Mouse (Mus musculus) forebrain, postnatal 0 days (tissue): ENCODE results near the gene Ttc34. TPM values are rescaled to one million over a fixed set of nuclear protein-coding genes. Genes with fewer than 3 reads are reported as not detected.

ENCODE experiments used
- ATAC-seq: fragments of 200-750 bp; cut with Nextera tagmentation; 2 replicates; pipeline ENCODE4 v1.8.0; 2017; ENCODE audit warnings: mild to moderate bottlenecking, moderate library complexity
- DNase-seq: peaks from one replicate; pipeline ENCODE4 v3.0.0-alpha.2; 2015
- H3K27ac ChIP-seq: fragments of 300-500 bp; sonication (generic); 2 replicates; pipeline ENCODE4 v1.5.1; 2014; ENCODE audit warnings: low read depth, mild to moderate bottlenecking, antibody characterized with exemption, low read length, moderate library complexity, mixed read lengths
- H3K27me3 ChIP-seq: fragments of 300-500 bp; sonication (generic); 2 replicates; pipeline ENCODE4 v1.6.1; 2014; ENCODE audit warnings: mild to moderate bottlenecking, low read length, mixed read lengths; ENCODE audit not compliant: insufficient read depth
- H3K36me3 ChIP-seq: fragments of 300-500 bp; sonication (generic); 2 replicates; pipeline ENCODE4 v1.6.1; 2014; ENCODE audit warnings: mild to moderate bottlenecking, moderate library complexity; ENCODE audit not compliant: insufficient read depth
- H3K4me1 ChIP-seq: fragments of 300-500 bp; sonication (generic); 2 replicates; pipeline ENCODE4 v1.6.1; 2014; ENCODE audit warnings: antibody characterized with exemption; ENCODE audit not compliant: insufficient read depth
- H3K4me2 ChIP-seq: fragments of 300-500 bp; sonication (generic); 2 replicates; pipeline ENCODE4 v1.6.1; 2014; ENCODE audit warnings: low read depth, mild to moderate bottlenecking, moderate library complexity
- H3K4me3 ChIP-seq: fragments of 300-500 bp; sonication (generic); 2 replicates; pipeline ENCODE4 v1.5.1; 2014; ENCODE audit warnings: low read depth, low read length, mixed read lengths
- H3K9ac ChIP-seq: fragments of 300-500 bp; sonication (generic); 2 replicates; pipeline ENCODE4 v1.6.1; 2014; ENCODE audit warnings: mild to moderate bottlenecking
- H3K9me3 ChIP-seq: fragments of 300-500 bp; sonication (generic); 2 replicates; pipeline ENCODE4 v1.6.1; 2016; ENCODE audit warnings: low read length
- CTCF ChIP-seq: sonication (generic); IDR thresholded peaks from 2 replicates; pipeline ENCODE4 v1.5.1; 2016; ENCODE audit warnings: antibody characterized with exemption, control low read depth, low read depth
- WGBS: fragments of 180-500 bp; shearing (Covaris S2); extraction: QIAGEN DNeasy Blood & Tissue Kit; methylation state at CpG from one replicate; pipeline ENCODE4 v1.1.7; 2014; 5-methylcytosine and 5-hydroxymethylcytosine counted together
- polyA plus RNA-seq: library from polyadenylated mRNA; unstranded; fragments of >200 nt; fragmentation: Nextera tagmentation; extraction: Ambion mirVana; gene quantifications from 2 replicates; pipeline ENCODE4 v1.2.1, GENCODE M21; 2015
- total RNA-seq: library from RNA; depleted of rRNA; stranded (reverse); fragments of >200 nt; gene quantifications from 2 replicates; pipeline ENCODE4 v1.2.3, GENCODE M21; 2014

The Ttc34 gene
- total and polyA plus RNA-seq, 2 experiments from 2014 or later = 3.6 to 4.1 TPM

- ATAC-seq (no peak), DNase-seq (no peak)
- no peak overlapping the region for H3K27ac ChIP-seq
- no peaks in the 10 kb centered on the region for H3K4me1 ChIP-seq
- no peak overlapping the region for H3K4me3 ChIP-seq
- no peaks in the 10 kb centered on the region for H3K9me3 ChIP-seq
- no peak overlapping the region for H3K9ac ChIP-seq
- no peaks in the 10 kb centered on the region for H3K27me3 ChIP-seq
- no peak overlapping the region for H3K4me2 ChIP-seq
- no peak for TF ChIP-seq CTCF
- WGBS = 88% methylated on average over 14 of the region's 14 CpGs
- no peaks in the 10 kb centered on the region for H3K36me3 ChIP-seq
Measured at GRCm38 (mm10) chr4:154890887-154891286, 53.6 kb downstream of the Ttc34 start.

DNA sequence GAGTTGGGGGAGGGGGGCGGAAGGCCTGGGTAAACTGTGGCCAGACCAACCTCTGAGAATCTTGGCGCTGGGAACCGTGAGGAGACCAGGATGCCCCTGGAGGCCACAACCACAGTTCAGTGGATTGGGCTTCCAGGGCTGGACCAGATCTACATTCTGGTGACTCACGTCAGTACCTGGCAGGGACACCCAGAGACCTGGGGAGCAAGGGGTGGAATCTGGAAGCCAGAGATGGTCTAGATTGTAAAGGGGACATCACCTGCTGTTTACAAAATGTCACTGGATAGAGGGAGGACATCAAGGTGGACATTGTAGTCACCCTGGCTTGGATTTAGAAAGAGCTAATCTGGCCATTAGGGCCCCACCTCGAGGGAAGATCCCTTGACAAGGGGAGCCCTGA is 58.3 kb downstream of the Ttc34 start:
- no peaks in the 10 kb centered on the region for H3K9me3 ChIP-seq
- WGBS = 83% methylated on average over 5 of the region's 5 CpGs
- ATAC-seq = no peak
- H3K36me3 ChIP-seq = no peaks in the 10 kb centered on the region
- H3K4me3 ChIP-seq = no peak overlapping the region
- TF ChIP-seq CTCF = no peak
- peaks cover 14% of the 10 kb centered on the region for H3K4me1 ChIP-seq
- no peak for DNase-seq
- no peaks in the 10 kb centered on the region for H3K27me3 ChIP-seq
- no peak overlapping the region for H3K27ac ChIP-seq
- H3K9ac ChIP-seq = no peak overlapping the region
- no peak overlapping the region for H3K4me2 ChIP-seq

GRCm38 (mm10) chr4:154897676-154898465 is 60.6 kb downstream of the Ttc34 start:
- Histone ChIP-seq H3K36me3 (no peaks in the 10 kb centered on the region), H3K4me2 (peak overlapping the region; percentile 95), H3K9ac (peak overlapping the region; percentile 67), H3K4me3 (peak overlapping the region; percentile 56), H3K27me3 (no peaks in the 10 kb centered on the region), H3K9me3 (no peaks in the 10 kb centered on the region), H3K4me1 (peaks cover 14% of the 10 kb centered on the region), H3K27ac (0 out of 2 replicates have a peak overlapping the region, but pooled peaks have one; percentile 73)
- WGBS = 72% methylated on average over 6 of the region's 6 CpGs
- DNase-seq (no peak), ATAC-seq (no peak)
- no peak for TF ChIP-seq CTCF

GRCm38 (mm10) chr4:154898506-154899446 is 61.5 kb downstream of the Ttc34 start, which contains the start of gene Fam213b:
Gene Fam213b, minus strand, starts transcription at chr4:154899135.
- DNase-seq (peak; percentile 93), ATAC-seq (peak; percentile 96)
- Histone ChIP-seq H3K4me1 (peaks cover 14% of the 10 kb centered on the region), H3K27me3 (no peaks in the 10 kb centered on the region), H3K4me3 (peak within 1 kb of the TSS; percentile 56), H3K27ac (peak within 1 kb of the TSS; percentile 73), H3K4me2 (peak within 1 kb of the TSS; percentile 95), H3K9me3 (no peaks in the 10 kb centered on the region), H3K36me3 (no peaks in the 10 kb centered on the region), H3K9ac (peak within 1 kb of the TSS; percentile 67)
- 3% methylated on average over 43 of the region's 43 CpGs for WGBS
- TF ChIP-seq CTCF = peak; percentile 43

GRCm38 (mm10) chr4:154902371-154902770 is 65.1 kb downstream of the Ttc34 start:
- Histone ChIP-seq H3K27me3 (no peaks in the 10 kb centered on the region), H3K36me3 (no peaks in the 10 kb centered on the region), H3K4me3 (no peak overlapping the region), H3K9ac (no peak overlapping the region), H3K4me2 (no peak overlapping the region), H3K4me1 (peaks cover 9% of the 10 kb centered on the region), H3K9me3 (no peaks in the 10 kb centered on the region), H3K27ac (no peak overlapping the region)
- no peak for ATAC-seq
- WGBS = 89% methylated on average over 2 of the region's 2 CpGs
- DNase-seq = no peak
- TF ChIP-seq CTCF = no peak

GRCm38 (mm10) chr4:154904185-154905071 is 67.2 kb downstream of the Ttc34 start:
- Histone ChIP-seq H3K27ac (no peak overlapping the region), H3K9ac (no peak overlapping the region), H3K4me2 (peak overlapping the region; percentile 57), H3K27me3 (no peaks in the 10 kb centered on the region), H3K36me3 (no peaks in the 10 kb centered on the region), H3K4me1 (no peaks in the 10 kb centered on the region), H3K9me3 (no peaks in the 10 kb centered on the region), H3K4me3 (peak overlapping the region; percentile 35)
- ATAC-seq (peak; percentile 98), DNase-seq (peak; percentile 91)
- 4% methylated on average over 16 of the region's 16 CpGs for WGBS
- TF ChIP-seq CTCF = no peak
